Mouse (Mus musculus): ENCODE results near the gene Hao1. TPM values are rescaled to one million over a fixed set of nuclear protein-coding genes. Genes with fewer than 3 reads are reported as not detected.

The Hao1 gene
- polyA plus RNA-seq, 1 experiment = 0.04 TPM

DNA sequence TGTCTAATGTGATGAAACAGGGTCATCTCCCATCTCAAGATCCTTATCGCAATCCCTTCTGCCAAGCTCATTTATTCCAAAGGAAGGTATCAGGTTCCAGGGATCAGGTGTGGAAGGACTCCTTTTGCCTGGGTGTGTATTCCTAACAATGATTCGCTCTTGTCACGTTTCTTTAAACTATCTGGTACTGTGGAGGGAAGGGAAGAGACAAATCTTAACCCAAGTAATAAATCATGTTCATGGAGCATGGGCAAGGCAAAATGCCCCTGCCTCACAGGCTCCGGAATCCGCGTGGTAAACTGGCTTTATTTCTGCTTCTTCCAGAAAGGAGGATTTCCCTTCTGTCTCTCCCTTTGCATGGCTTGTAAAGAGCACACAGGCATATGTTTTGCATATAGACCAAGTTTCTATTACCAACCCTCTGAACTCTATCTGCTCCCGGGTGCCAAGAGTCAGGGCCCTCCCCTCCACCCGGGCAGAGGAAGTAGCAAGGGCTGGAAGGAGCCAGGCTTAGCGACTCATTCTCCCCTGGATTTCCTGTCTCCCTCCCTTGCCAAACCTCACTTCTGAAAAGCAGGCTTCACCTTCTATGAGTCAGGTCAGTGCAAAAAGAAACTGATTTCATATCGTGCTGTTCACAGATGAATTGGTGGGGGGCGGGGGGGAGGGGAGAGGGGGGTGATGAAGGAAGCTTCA, 26.6 kb downstream of the Hao1 start:
- Histone ChIP-seq H3K36me3 (ENCODE audit: control insufficient read depth, insufficient read depth, low read length) (no peaks in the 10 kb centered on the region), H3K4me3 (ENCODE audit: control insufficient read depth, insufficient read depth, low read length) (no peak overlapping the region), H3K27me3 (ENCODE audit: control insufficient read depth, insufficient read depth, low read length) (no peaks in the 10 kb centered on the region; the same call in 1 of the 2 replicates), H3K27ac (ENCODE audit: control insufficient read depth, insufficient read depth, low read length) (no peak overlapping the region), H3K4me1 (replicated peaks; ENCODE audit: control insufficient read depth, insufficient read depth, low read length) (no peaks in the 10 kb centered on the region)
- DNase-seq = no peak
- TF ChIP-seq CTCF (IDR thresholded peaks at IDR 0.05; ENCODE audit: borderline replicate concordance, control insufficient read depth, extremely low read depth, insufficient read depth, low read length, poor library complexity) (no peak), POLR2A (IDR thresholded peaks at IDR 0.05; ENCODE audit: control insufficient read depth, extremely low read depth, insufficient read depth, low read length, poor library complexity) (no peak)
- 29% methylated on average over 11 of the region's 11 CpGs for WGBS

DNA sequence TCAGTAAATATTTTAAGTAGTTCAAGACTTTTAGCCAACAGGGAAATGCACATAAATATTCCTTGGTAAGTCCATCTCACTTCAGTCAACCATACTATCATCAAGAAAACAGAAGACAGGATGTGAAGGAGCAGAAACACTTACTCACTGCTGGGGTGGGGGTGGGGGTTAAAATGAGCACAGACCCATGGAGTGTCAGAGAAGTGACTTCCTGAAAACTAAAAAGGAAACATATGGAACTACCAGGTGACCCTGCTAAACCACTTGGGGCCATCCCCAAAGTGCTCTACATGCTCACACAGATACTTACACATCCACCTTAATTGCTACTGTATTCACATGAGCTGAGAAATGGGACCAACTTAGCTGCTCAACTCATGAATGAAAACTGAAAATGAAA, 36.1 kb downstream of the Hao1 start:
- no peak overlapping the region for H3K27ac ChIP-seq (ENCODE audit: control insufficient read depth, insufficient read depth, low read length)
- no peaks in the 10 kb centered on the region for H3K27me3 ChIP-seq (ENCODE audit: control insufficient read depth, insufficient read depth, low read length)
- no peak for TF ChIP-seq CTCF (IDR thresholded peaks at IDR 0.05; ENCODE audit: borderline replicate concordance, control insufficient read depth, extremely low read depth, insufficient read depth, low read length, poor library complexity)
- no peak for TF ChIP-seq POLR2A (IDR thresholded peaks at IDR 0.05; ENCODE audit: control insufficient read depth, extremely low read depth, insufficient read depth, low read length, poor library complexity)
- H3K4me1 ChIP-seq (replicated peaks; ENCODE audit: control insufficient read depth, insufficient read depth, low read length) = no peaks in the 10 kb centered on the region
- no peak overlapping the region for H3K4me3 ChIP-seq (ENCODE audit: control insufficient read depth, insufficient read depth, low read length)
- no peak for DNase-seq
- H3K36me3 ChIP-seq (ENCODE audit: control insufficient read depth, insufficient read depth, low read length) = no peaks in the 10 kb centered on the region

DNA sequence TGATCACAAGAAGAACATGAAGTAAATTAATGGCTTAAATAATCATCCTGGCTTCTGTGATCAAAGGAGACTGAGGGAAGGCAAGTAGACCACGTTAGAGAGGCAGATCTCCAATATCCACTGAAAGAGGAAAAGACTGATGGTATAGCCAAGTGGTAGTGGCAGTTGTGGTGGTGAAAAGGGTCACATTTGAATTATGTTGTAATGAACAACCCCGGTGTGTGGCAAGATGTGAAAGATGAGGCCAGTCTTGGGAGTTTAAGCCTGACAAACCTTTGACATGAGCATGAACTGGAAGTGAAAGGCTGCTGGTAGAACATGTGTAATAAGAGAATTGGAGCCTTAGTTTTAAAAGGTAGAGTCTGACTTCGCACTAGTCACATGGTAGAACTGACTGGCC, 54.4 kb downstream of the Hao1 start:
- DNase-seq = no peak
- no peaks in the 10 kb centered on the region for H3K36me3 ChIP-seq (ENCODE audit: control insufficient read depth, insufficient read depth, low read length)
- H3K27me3 ChIP-seq (ENCODE audit: control insufficient read depth, insufficient read depth, low read length) = no peaks in the 10 kb centered on the region
- H3K4me1 ChIP-seq (replicated peaks; ENCODE audit: control insufficient read depth, insufficient read depth, low read length) = no peaks in the 10 kb centered on the region
- H3K27ac ChIP-seq (ENCODE audit: control insufficient read depth, insufficient read depth, low read length) = no peak overlapping the region
- no peak overlapping the region for H3K4me3 ChIP-seq (ENCODE audit: control insufficient read depth, insufficient read depth, low read length)
- TF ChIP-seq CTCF (IDR thresholded peaks at IDR 0.05; ENCODE audit: borderline replicate concordance, control insufficient read depth, extremely low read depth, insufficient read depth, low read length, poor library complexity) (no peak), POLR2A (IDR thresholded peaks at IDR 0.05; ENCODE audit: control insufficient read depth, extremely low read depth, insufficient read depth, low read length, poor library complexity) (no peak)
- WGBS = 85% methylated on average over 3 of the region's 3 CpGs

DNA sequence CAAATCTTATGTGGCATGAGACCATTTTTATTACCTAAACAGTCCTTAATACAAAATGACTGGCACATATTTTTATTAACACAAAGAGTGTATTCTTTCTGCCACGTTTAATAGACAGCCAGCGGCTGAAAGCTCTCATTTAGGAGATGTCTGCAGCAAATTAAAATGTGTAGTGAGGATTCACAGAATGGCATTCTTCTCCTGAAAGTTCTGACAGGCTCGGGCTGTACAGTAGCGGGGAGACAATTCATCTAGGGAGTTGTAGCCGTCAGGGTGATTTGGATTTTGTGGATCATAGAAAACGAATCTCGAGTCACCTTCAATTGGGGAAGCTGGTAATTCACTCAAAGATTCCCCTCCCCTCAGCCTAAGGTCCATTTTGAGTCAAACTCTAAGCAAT, 55.7 kb downstream of the Hao1 start:
- Histone ChIP-seq H3K36me3 (ENCODE audit: control insufficient read depth, insufficient read depth, low read length) (no peaks in the 10 kb centered on the region), H3K4me3 (ENCODE audit: control insufficient read depth, insufficient read depth, low read length) (no peak overlapping the region), H3K27ac (ENCODE audit: control insufficient read depth, insufficient read depth, low read length) (no peak overlapping the region), H3K27me3 (ENCODE audit: control insufficient read depth, insufficient read depth, low read length) (no peaks in the 10 kb centered on the region), H3K4me1 (replicated peaks; ENCODE audit: control insufficient read depth, insufficient read depth, low read length) (no peaks in the 10 kb centered on the region)
- no peak for DNase-seq
- TF ChIP-seq CTCF (IDR thresholded peaks at IDR 0.05; ENCODE audit: borderline replicate concordance, control insufficient read depth, extremely low read depth, insufficient read depth, low read length, poor library complexity) = no peak
- WGBS = 87% methylated on average over 7 of the region's 7 CpGs

DNA sequence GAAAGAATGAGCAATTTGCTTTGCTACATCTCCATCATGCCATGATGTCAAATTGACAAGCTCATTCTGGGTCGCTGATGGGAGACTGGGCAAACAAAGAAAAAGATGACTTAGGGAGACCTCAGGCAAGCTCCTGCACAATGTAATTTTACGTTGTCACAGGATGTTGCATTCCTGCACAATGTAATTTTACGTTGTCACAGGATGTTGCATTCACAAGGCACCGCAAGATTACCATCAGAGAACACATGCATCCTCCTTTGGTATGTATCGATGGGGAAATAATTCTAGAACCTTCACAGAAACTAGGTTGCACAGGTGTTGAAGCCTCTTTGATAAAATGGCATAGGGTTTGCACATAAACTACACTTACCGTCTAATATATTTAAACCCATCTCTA, 65.5 kb downstream of the Hao1 start:
- no peak overlapping the region for H3K27ac ChIP-seq (ENCODE audit: control insufficient read depth, insufficient read depth, low read length)
- no peaks in the 10 kb centered on the region for H3K4me1 ChIP-seq (replicated peaks; ENCODE audit: control insufficient read depth, insufficient read depth, low read length)
- TF ChIP-seq POLR2A (IDR thresholded peaks at IDR 0.05; ENCODE audit: control insufficient read depth, extremely low read depth, insufficient read depth, low read length, poor library complexity) = no peak
- no peak for TF ChIP-seq CTCF (IDR thresholded peaks at IDR 0.05; ENCODE audit: borderline replicate concordance, control insufficient read depth, extremely low read depth, insufficient read depth, low read length, poor library complexity)
- no peaks in the 10 kb centered on the region for H3K36me3 ChIP-seq (ENCODE audit: control insufficient read depth, insufficient read depth, low read length)
- H3K4me3 ChIP-seq (ENCODE audit: control insufficient read depth, insufficient read depth, low read length) = no peak overlapping the region
- WGBS = 94% methylated on average over 6 of the region's 6 CpGs
- H3K27me3 ChIP-seq (ENCODE audit: control insufficient read depth, insufficient read depth, low read length) = no peaks in the 10 kb centered on the region
- no peak for DNase-seq

DNA sequence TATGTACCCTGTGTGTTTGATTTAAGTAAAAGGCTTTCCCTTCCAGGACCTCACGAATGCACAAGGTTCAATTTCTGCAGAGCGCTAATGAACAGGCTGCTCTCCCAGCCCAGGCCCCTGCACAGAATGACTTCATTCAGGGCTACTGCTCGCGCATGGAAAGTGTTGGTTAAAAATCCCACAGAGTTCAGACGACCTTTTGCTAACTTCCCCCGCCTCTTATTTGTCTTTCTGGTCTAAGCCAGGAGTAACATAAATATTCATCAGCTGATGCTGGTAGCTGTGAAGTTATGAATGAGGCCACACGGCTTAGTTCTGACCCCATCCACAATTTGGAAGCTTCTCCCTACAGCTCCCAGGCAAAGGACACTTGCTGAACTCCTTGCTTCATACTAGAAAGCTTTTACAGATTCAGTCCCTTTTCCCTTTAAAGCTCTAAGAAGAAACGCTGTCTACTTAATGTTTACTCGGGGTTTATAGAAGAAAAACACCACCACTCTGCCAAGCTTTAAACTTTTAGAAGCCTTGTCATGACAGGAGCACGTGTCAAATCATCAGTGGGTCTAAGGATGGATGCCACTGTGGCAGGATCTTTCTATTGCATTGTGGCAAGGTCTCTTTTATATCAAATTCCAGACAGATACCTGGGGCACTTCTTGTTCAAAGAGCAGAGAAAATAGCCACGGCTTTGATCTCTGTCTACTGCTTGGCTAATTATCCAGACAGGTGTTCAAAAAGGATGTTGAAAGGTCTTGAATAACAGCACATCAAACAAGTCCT, 67.9 kb downstream of the Hao1 start:
- H3K36me3 ChIP-seq (ENCODE audit: control insufficient read depth, insufficient read depth, low read length) = no peaks in the 10 kb centered on the region
- H3K4me3 ChIP-seq (ENCODE audit: control insufficient read depth, insufficient read depth, low read length) = no peak overlapping the region
- TF ChIP-seq POLR2A (IDR thresholded peaks at IDR 0.05; ENCODE audit: control insufficient read depth, extremely low read depth, insufficient read depth, low read length, poor library complexity) = no peak
- no peak for TF ChIP-seq CTCF (IDR thresholded peaks at IDR 0.05; ENCODE audit: borderline replicate concordance, control insufficient read depth, extremely low read depth, insufficient read depth, low read length, poor library complexity)
- no peaks in the 10 kb centered on the region for H3K27me3 ChIP-seq (ENCODE audit: control insufficient read depth, insufficient read depth, low read length)
- WGBS = 78% methylated on average over 11 of the region's 11 CpGs
- DNase-seq = no peak
- H3K4me1 ChIP-seq (replicated peaks; ENCODE audit: control insufficient read depth, insufficient read depth, low read length) = no peaks in the 10 kb centered on the region
- H3K27ac ChIP-seq (ENCODE audit: control insufficient read depth, insufficient read depth, low read length) = no peak overlapping the region

Data from thymus, adult 2 months (tissue).